Mouse (Mus musculus): Measurements from ENCODE around the gene Plcb3.

Gene Plcb3

GRCm38 (mm10) chr19:6939106-6940002 lies 36.9 kb downstream of the Plcb3 start:
- DNase-seq (ENCODE audit: low read depth) = no peak

GRCm38 (mm10) chr19:6937541-6938465 lies 38.5 kb downstream of the Plcb3 start:
- DNase-seq (ENCODE audit: low read depth) = no peak

GRCm38 (mm10) chr19:6936299-6936698 lies 40.0 kb downstream of the Plcb3 start:
- DNase-seq (ENCODE audit: low read depth) = peak; percentile 58

GRCm38 (mm10) chr19:6934195-6934977 lies 41.9 kb downstream of the Plcb3 start, which contains the start of gene Kcnk4:
Gene Kcnk4 (minus strand): TSS chr19:6934515.
- no peak for DNase-seq (ENCODE audit: low read depth)

DNA sequence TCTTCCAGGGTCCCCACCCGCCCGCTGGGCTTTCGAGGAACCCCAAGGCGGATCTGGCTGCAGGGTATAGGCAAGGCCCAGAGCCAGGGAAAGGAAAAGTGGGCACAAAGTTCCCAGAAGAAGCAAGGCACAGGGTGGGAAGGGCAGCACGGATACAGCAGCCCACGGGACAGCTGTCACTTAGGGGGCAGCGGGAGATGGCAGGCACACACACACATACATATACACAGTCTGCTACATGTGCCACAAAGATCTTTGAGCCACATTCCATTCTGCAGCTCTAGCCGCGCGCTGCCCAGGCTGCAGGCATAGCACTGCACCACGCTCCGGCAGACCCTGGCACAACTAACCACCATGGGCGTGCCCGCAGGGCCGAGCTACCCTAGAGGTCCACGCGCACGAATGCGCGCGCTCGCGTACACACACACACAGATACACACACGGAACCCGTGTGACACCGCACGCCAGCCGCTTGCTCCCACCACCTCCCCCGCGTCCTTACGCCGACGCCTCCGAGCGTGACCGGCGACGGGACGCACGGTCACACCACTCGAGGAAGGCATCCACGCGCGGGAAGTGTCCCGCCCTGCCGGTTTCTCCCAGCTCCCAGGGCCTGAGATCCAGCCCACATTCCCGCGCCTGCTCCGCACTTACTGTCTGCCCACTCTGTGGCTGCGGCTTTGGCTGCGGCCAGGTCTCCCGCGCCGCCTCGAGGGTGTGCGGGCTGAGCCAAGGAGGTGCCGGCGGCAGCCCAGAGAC lies 42.7 kb downstream of the Plcb3 start:
- DNase-seq (ENCODE audit: low read depth) = no peak

DNA sequence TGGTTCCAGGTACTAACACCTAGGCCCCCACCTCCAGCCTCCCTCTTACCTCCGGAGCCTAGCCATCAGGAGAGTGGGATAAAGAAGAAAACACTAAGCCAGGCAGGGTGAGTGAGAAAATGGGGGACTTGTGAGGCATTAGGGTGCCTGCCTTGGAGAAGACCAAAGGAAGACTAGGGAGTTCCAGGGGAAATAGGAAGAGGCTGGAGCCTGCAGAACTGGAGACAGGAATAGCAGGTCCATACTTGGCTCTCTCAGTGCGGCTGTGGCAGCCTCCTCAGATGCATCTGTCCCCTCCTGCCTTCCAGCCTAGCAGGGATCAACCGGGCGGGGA lies 43.2 kb downstream of the Plcb3 start:
- DNase-seq (ENCODE audit: low read depth) = no peak

GRCm38 (mm10) chr19:6932018-6932417 lies 44.3 kb downstream of the Plcb3 start:
- no peak for DNase-seq (ENCODE audit: low read depth)

- DNase-seq (ENCODE audit: low read depth) = no peak
Measured at GRCm38 (mm10) chr19:6931002-6931401, 45.3 kb downstream of the Plcb3 start.

DNA sequence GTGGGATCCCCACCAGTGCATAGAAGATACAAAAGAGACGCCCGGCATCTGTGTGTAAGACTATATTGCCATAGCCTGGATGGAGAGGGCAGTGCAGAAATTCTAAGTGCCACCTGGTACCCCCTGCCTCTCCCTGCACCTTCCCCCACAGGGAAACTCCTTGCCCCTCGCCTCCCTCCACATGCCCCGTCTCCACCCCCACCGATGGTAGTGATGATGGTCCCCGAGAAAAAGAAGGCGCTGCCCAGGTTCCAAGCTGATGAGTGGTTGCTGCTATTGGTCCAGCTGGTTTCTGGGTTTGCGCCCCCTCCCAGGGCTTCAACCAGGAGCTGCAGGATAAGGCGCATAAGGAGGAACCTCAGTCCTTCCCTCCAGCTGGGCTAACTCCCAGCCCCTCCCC lies 48.2 kb downstream of the Plcb3 start:
- DNase-seq (ENCODE audit: low read depth) = no peak

DNA sequence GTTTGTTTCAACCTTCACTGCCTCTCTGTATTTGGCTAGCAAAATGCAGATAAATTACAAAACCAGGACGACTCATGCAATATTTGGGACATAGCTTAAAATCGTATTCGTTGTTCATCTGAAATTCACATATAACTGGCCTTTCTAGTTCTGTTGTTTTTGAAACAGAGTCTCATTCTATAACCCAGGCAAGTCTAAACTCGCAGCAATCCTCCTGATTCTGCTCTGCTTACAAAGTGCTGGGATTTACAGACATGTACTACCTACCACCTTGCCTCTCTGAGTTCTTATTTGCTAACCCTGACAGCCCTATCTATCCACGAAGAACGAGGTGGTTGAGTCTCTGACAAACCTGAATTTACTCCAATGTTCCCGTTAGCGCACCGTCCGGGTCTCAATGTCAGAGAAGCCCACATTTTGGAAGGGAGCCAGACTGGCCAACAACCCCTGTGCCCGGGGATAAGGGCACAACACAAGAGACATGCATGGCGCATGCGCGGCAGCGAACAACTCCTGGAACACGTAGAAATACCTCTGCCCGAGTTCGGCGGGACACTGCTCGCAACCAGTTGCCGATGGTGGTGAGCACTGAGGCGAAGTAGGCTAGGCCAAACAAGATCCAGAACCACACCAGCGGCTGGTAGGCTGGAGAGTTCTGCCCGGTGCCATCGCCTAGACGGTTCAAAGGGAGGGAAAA lies 49.6 kb downstream of the Plcb3 start:
- DNase-seq (ENCODE audit: low read depth) = peak; percentile 64

- no peak for DNase-seq (ENCODE audit: low read depth)
Measured at GRCm38 (mm10) chr19:6925611-6926329, 50.5 kb downstream of the Plcb3 start.

DNA sequence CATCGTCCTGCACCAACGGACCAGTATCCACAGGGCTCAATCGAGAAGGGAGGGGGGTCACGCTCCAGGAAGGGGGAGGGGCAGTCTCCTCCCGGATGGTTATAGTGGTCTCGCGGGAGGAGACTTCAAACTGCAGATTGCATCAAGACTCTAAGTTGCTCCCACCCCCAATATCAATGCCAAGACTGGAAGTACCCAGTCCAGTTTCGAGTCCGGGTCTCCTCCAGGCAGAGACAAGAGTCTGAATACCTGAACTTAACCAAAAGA lies 51.0 kb downstream of the Plcb3 start, which contains the start of gene Catsperz:
Gene Catsperz, minus strand, starts transcription at position 74 of the 267 bp plus-strand sequence.
- peak; percentile 35 for DNase-seq (ENCODE audit: low read depth)

DNA sequence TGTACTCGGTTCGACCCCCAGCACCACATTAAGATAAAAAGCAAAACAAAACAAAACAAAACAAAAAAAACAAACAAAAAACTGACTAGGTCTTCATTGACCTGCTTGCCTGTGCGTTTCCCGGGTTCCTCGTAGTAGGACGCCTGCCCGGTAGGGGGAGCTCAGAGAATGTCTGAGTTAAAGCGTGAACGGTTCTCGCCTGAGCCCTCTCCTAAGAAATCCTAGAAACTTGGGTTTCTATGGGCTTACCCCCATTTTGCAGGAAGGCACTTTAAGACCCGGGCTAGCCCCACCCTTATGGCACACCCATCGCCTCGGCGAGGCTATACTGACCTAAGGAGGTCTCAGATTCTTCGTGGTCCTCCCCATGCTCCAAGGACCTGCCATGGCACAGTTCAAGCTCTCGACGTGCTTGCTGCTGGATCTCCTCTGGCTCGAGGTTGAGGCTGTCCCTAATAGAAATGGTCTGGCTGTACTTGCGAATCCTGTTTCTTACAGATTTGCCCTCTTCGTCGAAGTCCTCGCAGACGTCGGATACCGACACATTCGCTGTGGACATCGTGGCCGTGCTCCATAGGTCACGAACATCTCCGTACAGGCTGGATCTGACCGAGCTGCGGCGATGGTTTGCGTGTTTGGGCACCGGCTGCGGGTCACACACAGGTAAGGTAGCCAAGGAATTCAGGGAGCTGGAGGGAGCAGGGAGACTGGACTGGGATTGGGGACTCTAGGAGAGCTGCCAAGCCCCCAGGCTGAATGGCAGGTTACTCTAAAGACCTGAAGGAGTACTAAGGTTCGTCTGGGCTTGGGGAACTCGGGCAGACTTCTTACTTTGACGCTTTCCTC lies 51.6 kb downstream of the Plcb3 start:
- DNase-seq (ENCODE audit: low read depth) = peak; percentile 88

- DNase-seq (ENCODE audit: low read depth) = no peak
Measured at GRCm38 (mm10) chr19:6922901-6923735, 53.2 kb downstream of the Plcb3 start.

DNA sequence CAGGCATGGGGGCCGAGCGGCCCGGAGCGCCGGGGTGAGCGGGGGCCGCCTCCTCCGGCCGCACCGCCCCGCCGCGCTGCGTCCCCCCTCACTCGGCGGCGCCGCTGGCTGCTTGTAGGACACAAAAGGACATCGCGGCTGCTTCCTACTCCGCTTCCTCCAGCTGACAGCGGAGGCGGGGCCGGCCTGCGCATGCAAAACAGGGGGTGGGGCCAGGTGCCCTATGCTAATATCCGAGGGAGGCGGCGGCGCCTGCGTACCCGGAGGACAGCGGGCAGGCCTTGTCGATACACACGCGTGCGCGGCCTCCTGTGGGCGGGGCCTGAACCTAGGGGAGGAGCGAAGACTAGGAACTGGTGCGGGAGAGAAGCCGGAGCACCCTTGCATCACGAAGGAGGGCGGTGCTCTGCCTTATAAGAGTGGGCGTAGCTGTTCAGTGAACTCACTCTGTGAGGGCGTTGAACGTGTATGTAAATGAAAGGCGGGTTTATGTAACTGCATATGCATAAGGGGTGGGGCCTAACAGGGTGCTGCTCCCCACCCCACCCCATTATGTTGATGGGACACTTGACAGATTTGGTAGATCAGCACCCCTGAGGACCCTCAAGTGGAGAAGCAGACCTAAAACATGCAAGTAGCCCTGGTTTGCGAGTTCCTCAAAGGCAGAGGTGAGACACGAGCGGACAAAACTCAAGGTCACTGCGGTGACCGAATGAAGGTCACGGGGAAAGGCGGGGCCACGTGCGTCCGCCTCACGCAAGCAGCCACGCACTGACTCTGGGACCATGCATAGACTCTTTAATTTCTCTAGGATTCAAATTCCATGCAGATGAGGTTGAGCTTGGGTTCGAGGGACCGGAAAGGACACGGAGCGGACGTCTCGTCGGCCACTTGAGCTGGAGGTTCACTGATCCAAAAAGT lies 54.4 kb downstream of the Plcb3 start, which contains the start of gene Esrra:
Gene Esrra, minus strand, starts transcription at position 167 of the 921 bp plus-strand sequence.
- peak; percentile 100 for DNase-seq (ENCODE audit: low read depth)

DNA sequence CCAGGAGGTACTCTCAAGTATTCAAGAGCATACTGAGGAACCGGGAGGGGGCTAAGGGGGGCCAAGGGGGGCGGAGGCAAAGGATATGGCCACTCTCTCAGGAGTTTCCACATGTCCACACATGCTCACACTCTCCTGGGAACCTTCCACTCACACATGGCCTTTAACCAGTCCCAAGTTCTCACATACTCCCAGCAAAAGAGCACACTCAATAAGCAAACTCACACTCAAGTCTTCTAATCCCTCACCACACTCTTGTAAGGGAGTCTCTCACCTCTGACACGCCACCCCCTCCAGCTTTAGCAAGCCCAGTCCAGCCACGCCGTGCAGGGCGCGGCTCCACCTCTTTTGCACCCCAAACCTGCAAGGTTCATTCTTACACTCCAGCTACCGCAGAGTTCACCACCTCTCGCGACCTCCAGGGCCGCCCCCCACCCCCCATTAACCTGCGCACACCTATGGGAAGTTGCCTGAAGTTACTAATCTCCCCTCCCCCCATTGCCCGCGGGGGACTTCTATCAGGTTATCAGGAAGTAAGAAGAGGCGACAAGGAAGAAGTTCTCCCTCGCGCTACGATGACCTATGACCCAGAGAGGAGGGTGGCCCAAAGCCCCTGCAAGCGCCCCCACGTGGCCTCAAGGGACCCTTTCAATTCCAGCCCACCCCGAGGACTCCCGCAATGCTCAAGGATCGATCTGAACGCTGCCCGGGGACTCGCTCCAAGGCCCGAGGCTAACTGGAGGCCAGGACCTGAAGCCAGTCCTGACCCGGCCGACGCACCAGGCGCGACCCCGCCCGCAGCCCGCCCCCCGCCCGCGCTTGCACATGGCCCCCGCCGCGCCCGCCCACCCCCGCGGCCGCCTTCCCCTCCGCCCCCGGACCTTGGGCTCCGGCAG lies 55.3 kb downstream of the Plcb3 start:
- DNase-seq (ENCODE audit: low read depth) = peak; percentile 66

Data from naive thymus-derived CD4-positive, alpha-beta T cell, adult 2 months (primary cell).